17 mouse cellular contexts compared by ENCODE assay signal in the genomic region with DNA sequence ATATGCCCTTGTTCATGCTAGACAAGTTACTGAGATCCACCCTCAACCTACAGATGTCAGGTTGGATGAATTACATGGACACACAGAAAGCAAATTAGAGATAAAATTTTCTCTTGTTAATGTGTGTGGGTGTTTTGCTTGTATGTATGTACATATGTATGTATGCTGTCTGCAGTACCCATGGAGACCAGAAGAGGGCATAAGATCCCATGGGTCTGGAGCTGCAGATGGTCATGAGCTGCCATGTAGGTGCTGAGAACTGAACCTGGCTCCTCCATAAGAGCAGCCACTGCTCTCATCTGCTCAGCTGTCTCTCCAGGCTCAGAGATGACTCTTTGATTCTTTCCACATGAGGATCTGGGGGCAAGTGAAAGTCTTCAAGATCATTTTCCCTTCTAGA.
A peak's percentile ranks its signal among the peaks of the same experiment; 100 is the strongest.
DNase-seq lines count a peak whose midpoint lies in the region; ATAC-seq and TF ChIP-seq lines count a peak whose summit lies in the region.
"Had no signal": no experiment of that assay in that cellular context is flagged by ENCODE, and none has a peak within 500 bp of the region (broad histone marks: within the 10 kb centered on the region; RNA-seq: fewer than 3 reads in every experiment).

No protein-coding gene starts in this region.

- no peaks in the 10 kb centered on the region for H3K4me1 ChIP-seq in kidney, postnatal 0 days (replicated peaks; ENCODE audit: insufficient read depth, low read length)
- H3K4me1 ChIP-seq in testis, adult 2 months (ENCODE audit: control insufficient read depth, insufficient read depth, low read length) = no peaks in the 10 kb centered on the region
- H3K4me1 ChIP-seq: embryonic facial prominence, embryonic 10.5 days; forebrain, embryonic 12.5 days; liver, embryonic 15.5 days; midbrain, embryonic 12.5 days had no signal

- no peaks in the 10 kb centered on the region for H3K27me3 ChIP-seq in kidney, postnatal 0 days (ENCODE audit: insufficient read depth, low read length)
- no peaks in the 10 kb centered on the region for H3K27me3 ChIP-seq in testis, adult 2 months (ENCODE audit: control insufficient read depth, insufficient read depth, low read length)
- H3K27me3 ChIP-seq: forebrain, embryonic 12.5 days; liver, embryonic 15.5 days; midbrain, embryonic 12.5 days had no signal

- no peaks in the 10 kb centered on the region for H3K36me3 ChIP-seq in kidney, postnatal 0 days (ENCODE audit: insufficient read depth, low read length)
- no peaks in the 10 kb centered on the region for H3K36me3 ChIP-seq in testis, adult 2 months (ENCODE audit: control insufficient read depth, insufficient read depth, low read length)
- H3K36me3 ChIP-seq: embryonic facial prominence, embryonic 10.5 days; limb, embryonic 10.5 days; liver, embryonic 15.5 days had no signal

- ATAC-seq in kidney, postnatal 0 days (replicated peaks; ENCODE audit: low FRiP score, low read depth) = no peak
- no peak for ATAC-seq in erythroblast, adult 5-6 weeks (replicated peaks; ENCODE audit: low FRiP score, poor library complexity, severe bottlenecking)
- ATAC-seq: intestine, embryonic 16.5 days; lung, postnatal 0 days had no signal

- DNase-seq in kidney, postnatal 0 days (ENCODE audit: low spot score) = no peak
- DNase-seq in kidney, adult 18-20 months = no peak
- no peak for DNase-seq in testis, postnatal 10 days (ENCODE audit: low spot score)
- peak; percentile 54 for DNase-seq in R1 (ENCODE audit: low read depth, low spot score)
- no peak for DNase-seq in cerebellum, postnatal 25 days
- DNase-seq: adrenal gland, adult 2 months; cerebellum, adult 8-10 months; gastrocnemius, postnatal 25 days had no signal

- no peaks in the 10 kb centered on the region for H3K9me3 ChIP-seq in kidney, postnatal 0 days (replicated peaks; ENCODE audit: low read length)
- H3K9me3 ChIP-seq: limb, embryonic 10.5 days; liver, embryonic 15.5 days had no signal

- no peak for TF ChIP-seq POLR2A in testis, adult 2 months (IDR thresholded peaks at IDR 0.05; ENCODE audit: control insufficient read depth, low read depth, low read length)

- no peak overlapping the region for H3K27ac ChIP-seq in kidney, postnatal 0 days
- H3K27ac ChIP-seq in testis, adult 2 months (ENCODE audit: control insufficient read depth, insufficient read depth, low read depth, low read length) = no peak overlapping the region
- H3K27ac ChIP-seq: embryonic facial prominence, embryonic 10.5 days; forebrain, embryonic 12.5 days; limb, embryonic 10.5 days; liver, embryonic 15.5 days; midbrain, embryonic 12.5 days had no signal

- no peak overlapping the region for H3K4me2 ChIP-seq in kidney, postnatal 0 days (ENCODE audit: low read length)
- H3K4me2 ChIP-seq: forebrain, embryonic 12.5 days; liver, embryonic 15.5 days; midbrain, embryonic 12.5 days had no signal

- H3K9ac ChIP-seq in kidney, postnatal 0 days (ENCODE audit: low read depth, low read length) = no peak overlapping the region
- H3K9ac ChIP-seq: forebrain, embryonic 12.5 days; liver, embryonic 15.5 days; midbrain, embryonic 12.5 days had no signal

- H3K4me3 ChIP-seq in kidney, postnatal 0 days (replicated peaks; ENCODE audit: low read depth, low read length) = no peak overlapping the region
- H3K4me3 ChIP-seq in testis, adult 2 months (ENCODE audit: control insufficient read depth, low read depth, low read length) = no peak overlapping the region
- H3K4me3 ChIP-seq: embryonic facial prominence, embryonic 10.5 days; forebrain, embryonic 12.5 days; limb, embryonic 10.5 days; liver, embryonic 15.5 days; midbrain, embryonic 12.5 days had no signal

- TF ChIP-seq CTCF in kidney, postnatal 0 days (IDR thresholded peaks at IDR 0.05; ENCODE audit: low read depth) = 0 out of 2 replicates have a peak, but pooled peaks have one; percentile 7
- TF ChIP-seq CTCF in testis, adult 2 months (IDR thresholded peaks at IDR 0.05; ENCODE audit: control insufficient read depth, insufficient read depth, insufficient replicate concordance, low read depth, low read length) = peak; percentile 40; the same call in 1 of the 2 replicates
